Mouse (Mus musculus) spleen, adult 2 months (tissue): Measurements from ENCODE around the gene Ascl3.

Experiments
- CTCF ChIP-seq: fragments of 200-500 bp; IDR thresholded peaks from 2 replicates; pipeline ENCODE4 v1.5.1; 2011; ENCODE audit warnings: mild to moderate bottlenecking, inconsistent platforms; ENCODE audit not compliant: insufficient read depth, insufficient read length, insufficient replicate concordance; ENCODE audit errors: extremely low read depth
- POLR2A ChIP-seq: fragments of 200-500 bp; IDR thresholded peaks from 2 replicates; pipeline ENCODE4 v1.6.1; 2011; ENCODE audit warnings: low read depth, low read length, inconsistent platforms

DNA sequence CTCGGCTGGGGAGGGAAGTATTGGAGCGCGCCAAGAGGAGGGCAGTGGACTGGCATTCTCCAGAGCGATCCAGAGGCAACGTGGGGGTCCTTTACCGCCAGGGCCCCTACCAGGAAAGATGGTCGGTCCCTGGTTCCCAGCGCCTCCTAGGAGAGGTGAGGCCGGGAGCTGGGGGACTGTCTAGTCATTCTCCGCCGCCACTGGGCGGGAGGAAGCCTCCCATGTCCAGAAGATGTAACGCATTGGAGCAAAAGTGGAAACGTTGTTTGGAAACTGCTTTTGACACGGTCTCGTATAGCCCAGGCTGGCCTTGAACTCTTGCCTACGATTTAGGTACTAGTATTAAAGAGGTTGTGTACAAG, 27.5 kb downstream of the Ascl3 start:
- no peak for TF ChIP-seq POLR2A
- TF ChIP-seq CTCF, result no peak
